Mouse (Mus musculus) left cerebral cortex, adult 11 months (tissue): ENCODE results near the gene E130116L18Rik.
"Not testable (repeated sequence)": the region's sequence is repeated elsewhere in the genome, so short reads cannot be mapped to it uniquely, and the experiment has no call there.

Source experiments
- DNase-seq: peaks from one replicate; pipeline ENCODE4 v3.0.0; 2022; ENCODE audit warnings: low spot score

E130116L18Rik gene

DNA sequence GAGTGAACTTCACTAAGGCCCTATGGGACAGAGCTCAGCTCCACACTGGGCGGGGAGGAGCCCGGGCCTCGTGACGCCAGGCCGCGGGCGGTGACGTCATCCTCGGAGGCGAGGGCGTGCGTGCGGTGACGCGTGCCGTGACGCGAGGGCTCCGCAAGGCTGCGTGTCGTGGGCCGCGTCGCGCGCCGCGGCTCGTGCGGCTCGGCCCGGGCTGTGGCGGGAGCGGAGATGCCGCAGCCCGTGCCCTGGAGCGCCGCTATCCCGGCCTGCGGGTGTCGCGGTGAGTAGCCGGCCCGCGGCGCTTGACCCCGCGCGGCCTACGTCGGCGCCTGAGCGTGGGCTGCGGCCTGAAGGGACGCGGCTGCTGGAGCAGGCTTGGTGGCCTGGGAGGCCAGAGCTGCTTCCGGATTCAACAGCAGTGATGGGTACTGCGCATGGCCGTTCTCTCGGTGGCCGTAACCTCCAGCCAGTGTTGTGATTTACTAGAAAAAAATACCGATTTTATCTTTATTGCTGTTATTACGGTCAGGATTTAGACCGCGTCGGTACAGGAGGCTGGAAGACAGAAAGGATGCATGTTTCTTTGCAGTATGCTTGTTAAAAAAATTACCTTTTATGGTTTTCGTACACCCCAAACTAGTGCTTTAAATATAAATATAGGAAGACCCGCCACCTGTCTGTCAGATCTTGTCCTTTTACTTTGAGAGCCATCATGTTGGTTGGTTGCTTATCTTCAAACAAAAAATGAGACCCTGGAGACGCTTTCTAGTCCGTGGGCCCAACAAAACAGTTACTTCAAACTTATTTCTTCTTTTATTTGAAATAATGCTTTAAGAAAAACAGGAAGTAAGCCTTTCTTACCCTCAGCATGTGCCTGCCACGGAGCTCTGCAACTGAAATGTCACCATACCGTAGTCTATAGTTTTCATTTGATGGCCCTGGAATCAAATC lies at the start of gene E130116L18Rik:
E130116L18Rik (minus strand) TSS at position 402 of the 951 bp plus-strand sequence.
- DNase-seq, result peak; percentile 84

DNA sequence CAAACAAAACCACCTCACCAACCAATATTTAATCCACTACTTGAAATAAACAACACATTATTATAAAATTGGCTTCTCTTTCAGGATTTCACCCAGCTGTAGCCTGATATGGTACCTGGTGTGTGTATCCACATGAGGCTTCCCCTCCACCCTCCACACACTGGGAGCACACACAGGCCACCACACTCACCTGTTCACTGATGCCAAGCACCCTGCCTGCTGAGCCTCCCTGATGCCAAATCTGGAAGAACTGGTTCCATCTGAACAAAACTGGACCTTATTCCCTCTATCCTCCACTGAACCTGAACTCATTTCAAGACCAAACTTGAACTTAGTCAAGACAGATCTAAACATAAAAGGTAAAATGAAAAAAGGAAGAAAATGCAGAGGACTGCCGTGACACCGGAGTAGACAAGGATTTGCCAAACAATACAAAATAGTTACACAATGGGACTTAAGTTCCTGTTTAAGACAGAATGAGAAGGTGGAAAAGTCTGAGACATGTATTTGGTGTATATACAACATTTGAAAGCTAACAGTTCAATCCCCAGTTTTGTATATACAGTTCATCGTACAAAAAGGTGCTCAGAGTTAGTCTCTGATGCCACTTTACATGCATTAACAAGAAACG lies 45.4 kb upstream of the E130116L18Rik start:
- DNase-seq, result no peak

DNA sequence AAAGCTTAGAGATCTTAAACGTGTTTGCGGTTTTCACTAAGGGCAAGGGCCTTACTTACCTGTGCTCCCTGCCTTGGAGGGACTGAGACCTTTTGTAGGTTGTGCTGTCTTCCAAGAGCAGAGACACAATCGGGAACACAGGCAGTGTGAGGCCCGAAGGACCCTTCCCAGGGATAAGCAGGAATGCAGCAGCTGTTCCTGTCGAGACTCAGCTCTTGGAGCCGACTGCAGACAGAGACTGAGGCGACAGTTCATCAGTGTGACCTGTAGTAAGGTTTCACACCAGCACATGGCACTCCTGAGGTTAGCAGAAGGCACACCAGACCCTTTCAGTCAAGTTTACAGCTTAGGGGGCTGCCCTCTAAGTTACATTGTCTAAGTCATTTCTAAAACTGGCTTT lies 39.3 kb upstream of the E130116L18Rik start:
- DNase-seq, result no peak

DNA sequence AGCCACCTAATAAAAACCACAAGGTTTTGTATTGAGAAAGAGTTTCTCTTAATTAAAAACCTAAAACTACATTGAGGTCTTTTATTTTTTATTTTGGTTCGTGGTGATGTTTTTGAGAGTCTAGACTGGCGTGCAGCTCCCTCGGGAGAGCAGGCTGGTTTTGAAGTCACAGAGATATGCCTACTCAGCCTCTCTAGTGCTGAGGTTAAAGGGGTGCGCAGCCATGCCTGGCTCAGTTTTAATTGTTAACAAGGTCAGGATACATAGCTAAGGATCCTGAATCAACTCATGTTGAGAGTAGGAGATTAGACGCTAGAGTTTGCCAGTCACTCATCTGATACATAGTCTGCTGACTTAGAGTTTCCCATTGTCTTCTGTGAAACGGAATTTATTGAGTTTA lies 38.5 kb upstream of the E130116L18Rik start:
- no peak for DNase-seq

DNA sequence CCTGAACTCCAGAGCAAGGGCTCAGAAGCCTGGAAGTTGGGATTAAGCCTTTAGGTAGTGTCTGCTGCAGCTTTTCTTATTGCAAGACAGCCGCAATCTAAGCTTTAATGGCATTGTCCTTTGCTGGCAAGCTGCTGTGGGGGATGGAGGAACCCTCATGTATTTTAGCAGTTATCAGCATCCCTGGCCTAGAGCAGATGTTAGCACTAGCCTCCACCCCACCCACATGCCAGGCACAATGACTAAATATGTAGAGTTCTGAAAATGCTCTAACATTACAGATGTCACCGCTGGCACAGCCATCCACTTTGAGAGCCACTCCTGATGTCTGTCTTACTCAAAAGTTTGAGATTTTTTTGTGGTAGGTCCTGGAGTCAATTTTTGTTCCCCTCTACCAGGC lies 33.7 kb upstream of the E130116L18Rik start:
- peak; percentile 57 for DNase-seq

DNA sequence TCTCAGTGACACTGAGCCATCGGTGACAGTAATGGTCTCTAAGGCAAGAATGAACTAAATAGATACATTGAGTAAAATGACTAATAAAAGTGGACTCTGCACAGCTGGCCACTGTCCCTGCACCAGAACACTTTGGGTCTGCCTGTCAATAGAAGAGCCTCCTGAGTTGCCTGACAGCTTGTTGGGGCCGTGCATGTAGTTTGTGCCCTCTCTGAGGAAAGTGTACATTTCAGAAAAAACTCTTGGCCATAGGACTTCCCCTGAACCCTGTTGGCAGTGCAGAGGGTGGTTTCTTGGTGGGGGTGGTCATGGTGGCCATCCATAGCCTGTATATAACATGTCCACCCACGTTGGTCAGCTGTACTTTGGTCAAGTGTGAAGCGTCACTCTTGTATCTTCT lies 31.5 kb upstream of the E130116L18Rik start:
- no peak for DNase-seq

DNA sequence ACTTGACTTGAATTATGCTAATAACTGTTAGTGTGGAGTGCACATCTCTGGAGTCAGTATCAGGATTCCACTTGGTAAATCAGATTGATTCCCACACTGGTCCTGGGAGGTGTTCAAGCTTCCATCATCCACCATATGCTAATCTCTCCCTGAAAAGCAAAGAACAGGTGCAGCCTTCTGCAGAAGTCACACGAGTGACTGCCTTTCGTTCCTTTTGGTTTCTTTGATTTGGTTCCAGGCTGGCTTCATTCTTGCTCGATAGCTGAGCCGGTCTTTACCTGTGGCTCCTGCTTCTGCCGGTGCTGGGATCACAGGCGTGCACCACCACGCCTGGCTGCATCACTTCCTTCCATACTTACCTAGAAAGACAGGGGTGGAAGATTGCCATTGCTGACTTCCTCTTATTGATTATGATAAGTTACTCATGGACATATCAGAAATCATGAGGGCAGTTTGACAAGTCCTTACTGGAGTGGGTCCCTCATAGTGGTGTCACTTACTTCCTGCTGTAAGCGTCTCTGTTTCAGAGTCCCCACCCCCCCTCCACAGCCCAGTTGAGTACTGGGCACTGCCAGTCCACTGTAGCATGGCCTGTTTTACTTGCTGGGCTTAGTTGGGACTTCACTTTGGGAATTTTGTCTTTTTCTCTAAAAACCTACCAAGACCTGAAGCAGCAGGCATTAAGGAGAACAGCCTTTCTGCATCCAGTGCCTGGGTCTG lies 30.0 kb upstream of the E130116L18Rik start:
- no peak for DNase-seq

DNA sequence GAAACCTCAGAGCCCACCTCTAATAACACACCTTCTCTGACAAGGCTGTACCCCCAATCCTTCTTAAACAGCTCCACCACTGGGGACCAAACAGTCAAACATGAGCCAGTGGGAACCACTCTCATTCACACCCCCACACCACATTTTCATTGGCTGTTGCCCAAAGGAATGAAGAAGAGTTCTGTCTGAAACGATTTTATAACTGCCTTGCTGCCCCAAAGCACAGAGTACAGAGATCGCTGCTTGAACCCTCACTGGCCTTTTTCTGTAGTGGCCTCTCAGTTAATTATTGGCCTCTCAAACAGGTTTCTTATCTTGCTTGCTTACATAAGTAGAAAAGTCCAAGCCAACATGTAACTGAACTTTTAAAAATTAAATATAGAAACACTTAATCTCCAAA lies 29.5 kb upstream of the E130116L18Rik start:
- DNase-seq, result no peak

DNA sequence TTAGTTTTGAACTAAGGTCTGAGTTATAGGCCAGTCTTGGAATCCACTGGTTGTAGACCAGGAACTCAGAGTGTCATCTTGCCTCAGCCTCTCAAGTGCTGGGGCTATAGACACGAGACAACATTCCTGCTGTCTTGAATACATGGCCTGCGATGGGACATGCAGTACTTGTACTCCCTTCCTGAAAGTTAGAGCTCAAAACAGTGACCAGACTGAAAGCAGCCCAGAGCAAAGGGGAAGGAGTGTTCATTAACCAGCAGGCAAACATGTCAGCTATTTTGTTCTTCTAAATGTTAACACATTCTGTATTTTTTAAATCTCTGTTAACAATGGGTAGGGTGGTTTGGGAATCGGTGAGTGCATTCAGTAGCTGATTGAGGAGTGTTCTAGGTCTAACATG lies 24.1 kb upstream of the E130116L18Rik start:
- DNase-seq, result no peak

DNA sequence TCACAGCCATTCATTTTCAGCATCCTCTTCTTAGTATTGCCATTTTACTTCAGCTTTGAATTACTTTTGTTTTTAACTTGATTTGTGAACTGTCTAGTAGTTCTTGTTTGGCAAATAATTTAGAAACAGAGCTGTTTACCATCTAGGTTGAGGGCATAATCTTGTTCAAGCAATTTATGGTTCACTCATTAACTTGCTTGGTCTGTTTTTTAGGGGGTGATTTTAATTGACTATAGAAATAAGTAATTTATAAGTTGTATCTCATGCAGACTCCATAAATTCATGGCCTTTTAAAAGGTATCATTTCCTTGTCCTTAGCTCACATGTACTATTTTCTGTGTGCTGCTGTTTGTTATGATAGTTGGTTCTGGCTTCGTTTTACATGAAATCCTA lies 23.5 kb upstream of the E130116L18Rik start:
- no peak for DNase-seq

DNA sequence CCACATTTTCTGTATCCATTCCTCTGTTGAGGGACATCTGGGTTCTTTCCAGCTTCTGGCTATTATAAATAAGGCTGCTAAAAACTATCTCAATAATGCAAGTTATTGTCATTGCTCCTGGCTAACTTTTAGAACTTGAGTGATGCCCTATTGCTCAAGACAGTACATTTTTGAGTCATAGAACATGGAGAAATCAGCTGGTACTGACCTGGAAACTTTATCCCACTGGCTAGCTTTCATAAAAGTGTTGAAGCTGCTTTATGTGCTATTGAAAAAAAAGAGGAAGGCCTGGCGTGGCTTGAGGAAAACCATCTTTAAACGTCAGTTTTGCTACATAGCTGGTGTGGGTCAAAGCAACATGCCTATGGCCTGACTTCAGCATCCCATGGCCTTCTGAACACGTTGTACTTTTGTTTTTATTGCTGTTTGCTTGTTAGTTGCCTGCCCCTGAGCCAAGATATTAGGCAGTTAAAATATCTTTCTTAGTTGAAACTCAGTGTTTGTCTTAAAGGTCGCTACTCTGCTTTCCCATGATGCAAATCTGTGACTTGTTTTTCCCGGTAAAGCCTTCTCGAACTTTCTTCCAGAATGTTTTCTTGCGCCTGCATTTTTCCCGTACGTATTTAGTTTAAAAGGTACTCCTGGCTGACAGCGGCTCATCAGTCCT lies 23.0 kb upstream of the E130116L18Rik start:
- DNase-seq, result no peak

DNA sequence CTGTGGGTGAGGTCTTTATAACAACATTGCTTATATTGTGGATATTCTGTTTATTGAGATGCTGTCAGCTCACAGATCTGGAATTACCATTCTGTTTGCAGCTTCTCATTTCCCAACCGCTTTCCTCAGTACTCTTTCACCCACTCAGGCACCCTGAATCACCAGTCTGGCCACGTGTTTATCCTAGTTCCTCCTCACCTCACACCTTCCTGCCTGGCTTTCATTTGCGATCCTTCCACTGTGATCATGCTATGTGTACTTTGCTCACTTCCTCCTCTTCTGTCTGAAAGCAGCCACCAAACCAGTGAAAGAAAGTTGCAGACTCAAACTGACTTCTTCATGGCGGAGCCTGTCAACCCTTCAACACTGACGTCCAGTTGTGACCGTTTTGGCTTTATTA lies 20.1 kb upstream of the E130116L18Rik start:
- DNase-seq, result no peak

DNA sequence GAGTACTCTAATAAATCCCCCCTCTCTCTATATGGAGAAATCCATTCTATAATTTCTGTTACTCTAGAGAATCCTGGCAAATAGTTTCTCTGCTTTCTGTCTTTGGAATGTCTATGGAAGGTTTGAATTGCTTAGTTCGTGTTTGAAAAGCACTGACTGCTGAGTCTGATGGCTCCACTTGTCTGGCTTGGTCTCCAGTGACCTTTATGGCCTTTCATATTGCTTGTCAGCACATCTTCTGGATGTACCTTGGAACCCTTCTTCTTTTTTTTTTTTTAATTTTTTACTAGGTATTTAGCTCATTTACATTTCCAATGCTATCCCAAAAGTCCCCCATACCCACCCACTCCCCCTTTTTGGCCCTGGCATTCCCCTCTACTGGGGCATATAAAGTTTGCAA lies 1.4 kb upstream of the E130116L18Rik start:
- not testable (repeated sequence) for DNase-seq

DNA sequence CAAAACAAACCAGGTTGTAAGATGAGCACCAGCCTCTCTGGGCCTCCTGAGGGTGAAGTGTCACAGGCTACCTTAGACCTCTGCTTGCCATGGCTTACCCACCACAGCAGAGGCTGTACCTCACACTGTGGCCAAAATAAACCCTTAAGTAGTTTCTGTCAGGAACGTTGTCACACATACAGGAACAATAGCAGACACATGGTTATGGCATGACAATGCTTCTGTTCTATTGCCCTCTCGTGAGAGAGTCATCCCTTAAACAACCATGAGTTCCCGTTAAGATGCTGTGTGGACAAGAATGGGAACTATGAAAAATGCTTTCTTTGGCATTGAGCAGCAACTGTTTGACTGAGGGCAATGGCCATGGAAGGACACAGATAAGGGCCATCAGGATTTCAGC lies 1.3 kb downstream of the E130116L18Rik start, which contains the start of gene Galnt11:
Galnt11 (plus strand) TSS at position 301 of the 400 bp plus-strand sequence.
- no peak for DNase-seq

DNA sequence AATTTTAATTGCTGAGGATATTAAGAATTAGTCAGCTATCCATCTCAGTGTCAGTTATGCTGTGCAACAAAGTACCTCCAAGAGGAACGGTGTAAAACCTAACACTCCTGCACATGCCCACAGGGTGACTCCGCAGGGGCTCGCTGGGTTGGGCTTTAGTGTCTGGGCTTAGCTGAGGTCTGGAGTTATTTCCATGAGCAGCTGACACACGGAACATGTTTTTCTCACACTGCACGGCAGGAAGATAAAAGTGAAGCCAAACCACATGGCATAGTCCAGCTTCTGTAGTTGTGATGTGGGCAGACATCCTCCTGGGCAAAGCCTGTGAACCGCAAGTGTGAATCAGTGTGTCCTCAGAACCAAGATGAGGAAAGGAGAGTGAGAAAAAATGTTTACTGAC lies 7.9 kb downstream of the E130116L18Rik start:
- DNase-seq, result no peak

DNA sequence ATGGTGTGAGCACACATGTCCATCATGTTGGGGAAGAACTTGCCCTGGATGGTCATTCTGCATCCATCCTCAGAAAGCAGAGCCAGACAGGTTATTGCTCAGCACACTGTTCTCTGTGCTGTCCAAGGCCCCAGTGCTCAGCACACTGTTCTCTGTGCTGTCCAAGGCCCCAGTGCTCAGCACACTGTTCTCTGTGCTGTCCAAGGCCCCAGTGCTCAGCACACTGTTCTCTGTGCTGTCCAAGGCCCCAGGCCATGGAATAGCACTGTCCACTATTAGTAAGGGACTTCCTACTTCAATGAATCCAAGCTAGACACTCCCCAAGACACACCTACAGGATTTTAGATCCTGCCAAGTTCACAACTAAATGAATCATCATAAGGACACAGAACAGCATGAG lies 9.7 kb downstream of the E130116L18Rik start:
- DNase-seq, result not testable (repeated sequence)

DNA sequence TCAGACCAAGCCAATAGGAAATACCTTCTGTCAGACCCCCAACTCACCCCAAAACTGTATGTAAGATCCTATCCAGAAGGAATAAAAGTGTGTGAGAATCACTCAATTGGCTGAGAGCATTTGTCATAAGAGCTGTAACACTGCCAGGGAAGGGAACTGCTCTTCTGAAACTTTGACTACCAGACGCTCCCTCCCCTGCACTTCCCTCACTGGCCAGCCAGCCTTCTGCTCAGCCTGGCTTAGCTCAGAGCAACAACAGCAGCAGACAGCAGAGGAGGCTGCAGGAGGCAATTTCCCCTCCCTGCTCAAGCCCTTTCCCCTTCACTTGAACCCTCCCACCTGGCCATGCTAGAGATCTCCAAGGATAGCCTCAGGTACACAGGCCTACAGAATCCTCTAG lies 11.1 kb downstream of the E130116L18Rik start:
- no peak for DNase-seq

DNA sequence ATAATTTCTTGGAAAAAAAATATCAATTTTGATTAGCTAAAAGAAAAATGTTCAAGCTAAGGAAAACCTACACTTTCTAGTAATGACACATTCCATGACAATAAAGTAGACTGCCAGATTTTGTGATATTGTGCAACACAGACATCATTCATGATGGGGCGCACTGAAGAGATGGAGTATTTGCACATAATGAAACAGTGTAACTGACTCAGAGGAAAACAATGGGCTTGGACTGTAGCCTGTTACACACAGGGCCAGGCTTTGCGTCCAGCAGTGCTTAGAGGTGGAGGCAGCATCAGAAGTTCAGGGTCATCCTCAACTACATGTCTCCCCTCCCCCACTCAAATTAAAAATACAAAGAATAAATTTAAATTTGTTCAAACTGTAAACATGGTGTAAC lies 32.4 kb downstream of the E130116L18Rik start:
- no peak for DNase-seq

DNA sequence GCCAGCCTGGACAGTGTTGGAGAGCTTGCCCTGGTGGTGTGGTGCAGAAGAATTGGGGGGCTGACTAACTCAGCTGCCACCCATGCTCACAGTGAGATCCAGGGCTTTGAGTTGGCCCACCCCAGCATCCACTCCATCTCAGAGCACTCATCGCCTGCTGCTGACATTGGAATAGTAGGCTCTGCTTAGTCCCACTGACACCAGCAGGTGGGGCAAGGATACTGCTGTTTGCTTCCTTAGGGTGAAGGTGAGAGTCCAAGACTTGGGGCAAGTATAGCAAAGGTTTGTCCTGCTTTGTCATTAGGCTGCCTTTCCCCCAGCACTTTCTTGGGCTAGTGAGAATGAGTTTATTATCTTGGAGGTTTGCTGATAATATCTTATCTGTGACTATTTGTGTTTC lies 34.2 kb downstream of the E130116L18Rik start:
- no peak for DNase-seq

DNA sequence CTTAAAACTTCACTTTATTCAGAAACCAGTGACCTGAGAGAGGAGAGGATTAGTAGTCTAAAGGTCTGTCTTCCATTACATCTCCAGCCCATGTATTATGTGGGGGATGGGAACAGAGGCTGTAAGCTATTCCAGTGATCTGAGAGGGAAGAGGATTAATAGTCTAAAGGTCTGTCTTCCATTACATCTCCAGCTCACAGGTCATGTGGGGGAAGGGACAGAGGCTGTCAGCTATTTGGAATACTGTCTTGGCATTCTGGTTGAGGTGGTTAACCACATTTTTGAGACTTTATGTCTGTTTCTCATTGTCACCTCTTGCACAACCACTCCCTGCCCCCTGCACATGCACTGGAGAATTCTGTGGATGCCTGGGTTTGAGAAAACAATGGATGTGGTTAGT lies 35.2 kb downstream of the E130116L18Rik start:
- DNase-seq, result no peak

DNA sequence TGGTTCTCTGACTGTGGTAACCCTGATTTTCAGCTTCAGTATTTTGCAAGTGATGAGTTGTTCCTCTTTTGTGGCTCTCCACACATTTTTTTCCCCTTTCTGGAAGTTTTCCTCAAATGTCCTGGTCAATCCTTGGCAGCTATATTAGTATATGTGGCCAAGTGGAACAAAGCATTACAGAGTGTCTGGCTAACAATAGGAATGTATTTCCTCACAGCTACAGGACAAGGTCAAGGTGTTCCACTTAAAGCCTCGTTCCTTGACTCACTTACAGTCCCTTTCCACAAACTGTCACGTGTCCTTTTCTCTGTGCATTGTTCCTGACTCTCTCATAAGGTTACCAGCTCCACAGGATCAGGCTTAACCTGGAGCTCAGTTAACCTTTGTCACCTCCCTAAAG lies 38.4 kb downstream of the E130116L18Rik start:
- DNase-seq, result no peak

DNA sequence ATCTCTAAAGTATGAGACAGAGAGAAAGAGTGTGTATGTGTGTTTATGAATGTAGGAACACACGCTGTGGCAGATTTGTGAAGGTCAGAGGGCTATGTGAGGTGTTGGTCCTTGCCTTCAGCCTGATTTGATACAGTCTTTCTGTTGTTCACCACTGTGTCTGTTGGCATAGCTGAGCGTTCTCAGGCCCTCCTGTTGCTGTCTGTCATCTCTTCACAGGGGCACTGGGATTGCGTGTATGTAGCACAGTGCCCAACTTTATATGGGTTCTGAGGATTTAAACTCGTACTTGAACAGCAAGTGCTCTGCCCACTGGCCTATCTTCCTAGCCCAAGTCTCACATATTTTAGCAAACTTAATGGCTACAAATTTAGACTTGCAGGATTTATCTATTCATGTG lies 39.4 kb downstream of the E130116L18Rik start:
- DNase-seq, result no peak
